Mouse (Mus musculus): Measurements from ENCODE around the gene Gdap1l1.

DNA sequence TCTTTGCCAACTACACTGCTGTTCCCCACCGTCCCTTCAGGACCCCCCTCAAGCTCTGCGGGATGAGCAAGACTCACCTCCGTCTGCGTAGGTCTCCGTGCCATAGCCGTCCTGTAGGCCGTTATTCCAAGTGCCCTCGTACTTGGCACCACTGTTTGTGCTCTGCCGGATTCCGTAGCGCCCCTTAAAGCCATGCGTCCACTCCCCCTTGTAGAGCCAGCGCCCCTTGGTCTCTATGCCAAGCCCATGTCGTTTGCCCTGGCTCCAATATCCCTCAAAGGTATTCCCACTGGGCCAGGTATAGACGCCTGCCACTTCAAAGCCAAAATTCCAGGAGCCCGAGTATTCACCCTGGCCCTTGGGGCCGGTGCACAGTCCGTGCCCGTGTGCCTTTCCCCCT is 41.2 kb upstream of the Gdap1l1 start:
- no peak for TF ChIP-seq CTCF (conservative IDR thresholded peaks at IDR 0.05; ENCODE audit: insufficient read depth, insufficient read length, low read depth, low read length)
- TF ChIP-seq POLR2A (IDR thresholded peaks at IDR 0.05; ENCODE audit: low read depth, low read length), result no peak
